Mouse (Mus musculus) bone marrow, adult 2 months (tissue): ENCODE measurements at regions not wholly inside any gene's neighbourhood (a gene's known extent, or its start where the extent isn't known, plus 50 kb on each side); places are given as distances from the start of the nearest gene placed in this dataset.

ENCODE experiments used
- CTCF ChIP-seq: fragments of 200-500 bp; IDR thresholded peaks from 2 replicates; pipeline ENCODE4 v1.5.1; 2011; ENCODE audit warnings: low read length, control low read depth; ENCODE audit not compliant: control insufficient read depth, insufficient read depth
- POLR2A ChIP-seq: fragments of 200-500 bp; IDR thresholded peaks from 2 replicates; pipeline ENCODE4 v1.6.1; 2011; ENCODE audit warnings: low read depth, mild to moderate bottlenecking, control low read depth, low read length, borderline replicate concordance; ENCODE audit not compliant: control insufficient read depth

GRCm38 (mm10) chr13:110915161-110915560 lies 339.7 kb upstream of the Actbl2 start:
- TF ChIP-seq CTCF (no peak), POLR2A (no peak)
